Mouse (Mus musculus): ENCODE data around the gene Ccser1.

DNA sequence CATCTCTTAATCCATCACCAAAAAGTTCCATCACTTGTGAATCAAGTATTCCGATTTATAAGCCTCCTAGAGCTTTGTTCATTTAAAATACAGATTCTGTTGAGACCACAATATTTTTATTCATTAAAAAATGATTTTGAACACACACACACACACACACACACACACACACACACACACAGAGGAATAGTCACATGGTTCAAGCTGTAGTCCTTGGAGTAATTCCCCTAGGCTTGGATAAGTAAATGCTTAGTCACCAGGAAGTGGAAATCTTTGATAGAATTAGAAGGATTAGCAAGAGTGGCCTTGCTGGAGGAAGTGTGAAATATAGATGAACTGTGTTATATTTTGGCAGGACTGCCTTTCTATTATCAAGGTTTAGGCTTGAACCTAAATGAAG is 756.5 kb downstream of the Ccser1 start:
- TF ChIP-seq CTCF (IDR thresholded peaks at IDR 0.05; ENCODE audit: low read depth, low read length): no peak
- no peak for TF ChIP-seq POLR2A (IDR thresholded peaks at IDR 0.05; ENCODE audit: extremely low read depth, insufficient read depth, low read length)
